Mouse (Mus musculus) layer of hippocampus, postnatal 10 days (tissue): ENCODE measurements around the gene Tmem184c. TPM values are rescaled to one million over a fixed set of nuclear protein-coding genes. Genes with fewer than 3 reads are reported as not detected.

Experiments
- total RNA-seq, 2 experiments: library from RNA; stranded (reverse); gene quantifications; 2 replicates each; pipeline ENCODE4 v1.2.3; 2021

The Tmem184c gene
- total RNA-seq, 2 experiments from 2014 or later, result 66.3 to 66.4 TPM

Other genes with a start within 250 kb of the Tmem184c start
- gene Arhgap10, start 92.7 kb downstream of the Tmem184c start, total RNA-seq, result 1 to 10 TPM; 8.0 to 8.8 TPM
- gene Prmt9, start 61.3 kb downstream of the Tmem184c start, total RNA-seq, result 10 to 100 TPM; 28.8 to 29.7 TPM
- 1 to 10 TPM; 7.4 to 7.7 TPM for gene Ednra, start 113.8 kb upstream of the Tmem184c start, total RNA-seq